Mouse (Mus musculus): Measurements from ENCODE around the gene Gan. TPM values are rescaled to one million over a fixed set of nuclear protein-coding genes. Genes with fewer than 3 reads are reported as not detected.

The Gan gene
- polyA plus RNA-seq, 1 experiment from 2014 or later: 2.8 TPM

DNA sequence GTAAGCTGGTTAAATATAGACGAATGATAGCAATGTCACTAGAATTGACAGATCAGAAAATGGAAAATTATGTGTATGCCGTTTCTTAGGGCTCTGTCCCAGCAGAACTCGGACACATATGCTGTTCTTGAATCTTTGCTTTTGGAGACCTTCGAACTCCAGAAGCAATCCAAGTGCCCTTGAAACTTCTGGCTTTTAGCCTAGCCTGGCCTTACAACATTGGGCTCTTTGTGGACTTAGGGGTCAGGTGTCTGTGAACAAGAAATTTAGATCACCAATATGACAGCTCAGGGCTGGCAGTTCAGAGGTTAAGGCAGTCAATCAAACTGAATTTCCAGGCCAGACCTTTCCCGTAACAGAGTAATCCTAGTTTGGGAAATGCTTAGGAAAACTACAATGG, 1.1 kb downstream of the Gan start:
- Histone ChIP-seq H3K27me3 (replicated peaks) (no peaks in the 10 kb centered on the region), H3K4me1 (peaks cover 24% of the 10 kb centered on the region; the same call in 1 of the 2 replicates), H3K9ac (no peak overlapping the region), H3K36me3 (no peaks in the 10 kb centered on the region), H3K27ac (no peak overlapping the region), H3K4me2 (peak overlapping the region; percentile 85), H3K9me3 (no peaks in the 10 kb centered on the region), H3K4me3 (replicated peaks) (peak overlapping the region; percentile 98)
- no peak for ATAC-seq (ENCODE audit: insufficient read depth, low FRiP score, low read depth)
- WGBS: 54% methylated on average over 5 of the region's 5 CpGs

DNA sequence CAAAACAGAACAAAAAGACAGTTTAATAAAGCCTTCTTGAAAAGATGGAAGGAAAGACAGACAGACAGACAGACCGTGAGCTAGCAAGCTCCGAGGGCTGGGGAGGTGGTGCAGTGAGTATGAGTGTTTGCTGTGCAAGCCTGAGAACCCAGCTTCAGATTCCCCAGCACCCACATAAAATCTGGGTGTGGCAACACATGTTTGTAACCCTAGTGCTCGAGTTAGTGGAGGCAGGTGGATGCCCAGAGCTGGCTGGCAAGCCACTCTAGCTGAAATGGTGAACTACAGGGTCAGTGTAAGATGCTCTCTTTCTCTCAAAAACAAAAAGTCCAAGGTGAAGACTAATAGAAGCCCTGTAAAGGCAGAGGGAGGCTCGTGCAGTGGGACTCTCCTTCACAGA, 7.0 kb downstream of the Gan start:
- Histone ChIP-seq H3K4me2 (no peak overlapping the region), H3K9me3 (no peaks in the 10 kb centered on the region), H3K27me3 (replicated peaks) (no peaks in the 10 kb centered on the region), H3K4me1 (peaks cover under 1% of the 10 kb centered on the region), H3K4me3 (replicated peaks) (no peak overlapping the region), H3K27ac (no peak overlapping the region), H3K36me3 (no peaks in the 10 kb centered on the region), H3K9ac (no peak overlapping the region)
- no peak for ATAC-seq (ENCODE audit: insufficient read depth, low FRiP score, low read depth)
- 83% methylated on average over 4 of the region's 4 CpGs for WGBS

GRCm38 (mm10) chr8:117165542-117165941, 7.6 kb downstream of the Gan start:
- H3K4me1 ChIP-seq: no peaks in the 10 kb centered on the region; the same call in 1 of the 2 replicates
- H3K4me2 ChIP-seq: no peak overlapping the region
- no peaks in the 10 kb centered on the region for H3K9me3 ChIP-seq
- no peaks in the 10 kb centered on the region for H3K27me3 ChIP-seq (replicated peaks)
- no peak overlapping the region for H3K4me3 ChIP-seq (replicated peaks)
- ATAC-seq (ENCODE audit: insufficient read depth, low FRiP score, low read depth): no peak
- no peak overlapping the region for H3K27ac ChIP-seq
- WGBS: 86% methylated on average over 4 of the region's 4 CpGs
- H3K36me3 ChIP-seq: no peaks in the 10 kb centered on the region
- H3K9ac ChIP-seq: no peak overlapping the region

- Histone ChIP-seq H3K9ac (no peak overlapping the region), H3K4me2 (no peak overlapping the region), H3K36me3 (no peaks in the 10 kb centered on the region), H3K27ac (no peak overlapping the region), H3K9me3 (no peaks in the 10 kb centered on the region), H3K4me1 (no peaks in the 10 kb centered on the region; the same call in 1 of the 2 replicates), H3K4me3 (replicated peaks) (no peak overlapping the region), H3K27me3 (replicated peaks) (no peaks in the 10 kb centered on the region)
- ATAC-seq (ENCODE audit: insufficient read depth, low FRiP score, low read depth): no peak
- WGBS: 87% methylated on average over 2 of the region's 2 CpGs
These were observed 8.6 kb downstream of the Gan start for GRCm38 (mm10) chr8:117166515-117166914.

- no peak overlapping the region for H3K4me2 ChIP-seq
- no peaks in the 10 kb centered on the region for H3K36me3 ChIP-seq
- WGBS: 67% methylated on average over 8 of the region's 8 CpGs
- 0 out of 2 replicates have a peak, but pooled peaks have one; percentile 40 for ATAC-seq (ENCODE audit: insufficient read depth, low FRiP score, low read depth)
- H3K4me3 ChIP-seq (replicated peaks): no peak overlapping the region
- no peak overlapping the region for H3K9ac ChIP-seq
- no peaks in the 10 kb centered on the region for H3K9me3 ChIP-seq
- no peak overlapping the region for H3K27ac ChIP-seq
- no peaks in the 10 kb centered on the region for H3K27me3 ChIP-seq (replicated peaks)
- peaks cover 5% of the 10 kb centered on the region; the same call in 1 of the 2 replicates for H3K4me1 ChIP-seq
These were observed 9.4 kb downstream of the Gan start for GRCm38 (mm10) chr8:117167243-117167883.

GRCm38 (mm10) chr8:117168378-117168777, 10.4 kb downstream of the Gan start:
- H3K4me2 ChIP-seq: no peak overlapping the region
- no peak overlapping the region for H3K27ac ChIP-seq
- WGBS: 76% methylated on average over 9 of the region's 9 CpGs
- no peaks in the 10 kb centered on the region for H3K27me3 ChIP-seq (replicated peaks)
- H3K9ac ChIP-seq: no peak overlapping the region
- H3K9me3 ChIP-seq: no peaks in the 10 kb centered on the region
- peak; percentile 12; the same call in 1 of the 2 replicates for ATAC-seq (ENCODE audit: insufficient read depth, low FRiP score, low read depth)
- H3K4me3 ChIP-seq (replicated peaks): no peak overlapping the region
- H3K36me3 ChIP-seq: no peaks in the 10 kb centered on the region
- peaks cover 9% of the 10 kb centered on the region for H3K4me1 ChIP-seq

DNA sequence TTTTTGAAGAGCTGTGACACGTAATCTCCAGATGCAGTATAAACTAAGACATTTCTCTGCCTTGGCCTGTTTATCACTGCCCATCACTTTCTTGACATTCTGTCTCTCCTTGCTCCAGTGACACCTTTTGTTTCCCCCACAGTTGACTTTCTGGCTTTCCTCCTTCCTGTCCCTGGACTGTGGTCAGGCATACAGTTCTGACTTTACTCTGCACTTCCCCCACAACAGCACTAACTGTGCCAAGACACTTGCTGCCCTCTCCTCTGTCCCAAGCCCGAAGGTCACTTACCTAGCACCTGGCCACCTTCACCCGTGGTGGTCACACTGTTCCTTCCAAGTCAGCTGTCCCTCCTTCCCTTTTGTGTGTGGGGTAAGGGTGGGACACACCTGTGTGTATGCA, 13.9 kb downstream of the Gan start:
- H3K9ac ChIP-seq: no peak overlapping the region
- H3K9me3 ChIP-seq: no peaks in the 10 kb centered on the region
- H3K36me3 ChIP-seq: no peaks in the 10 kb centered on the region
- no peak overlapping the region for H3K4me3 ChIP-seq (replicated peaks)
- peaks cover 9% of the 10 kb centered on the region for H3K4me1 ChIP-seq
- H3K27me3 ChIP-seq (replicated peaks): no peaks in the 10 kb centered on the region
- no peak overlapping the region for H3K4me2 ChIP-seq
- no peak for ATAC-seq (ENCODE audit: insufficient read depth, low FRiP score, low read depth)
- no peak overlapping the region for H3K27ac ChIP-seq
- 81% methylated on average over 3 of the region's 3 CpGs for WGBS

DNA sequence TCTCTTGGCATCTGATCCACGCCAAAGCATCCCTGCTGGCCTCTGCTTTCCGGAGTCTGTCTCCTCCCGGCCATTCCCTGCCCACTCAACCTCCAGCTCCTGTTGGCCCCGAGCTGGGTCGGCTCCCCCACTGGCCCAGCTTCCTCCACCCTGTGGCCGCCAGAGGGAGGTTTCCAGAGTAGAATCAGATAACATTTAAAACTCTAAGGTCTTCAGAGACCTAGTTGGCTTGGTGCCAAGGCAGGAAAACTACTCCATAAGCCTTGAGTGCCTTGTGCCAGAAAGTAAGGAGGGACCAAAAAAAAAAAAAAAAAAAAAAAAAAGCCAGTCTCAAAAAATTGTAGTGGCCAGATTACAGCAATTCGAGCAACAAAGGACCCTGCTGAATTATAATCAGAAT, 15.0 kb downstream of the Gan start:
- 0 out of 2 replicates have a peak, but pooled peaks have one; percentile 51 for ATAC-seq (ENCODE audit: insufficient read depth, low FRiP score, low read depth)
- no peak overlapping the region for H3K27ac ChIP-seq

DNA sequence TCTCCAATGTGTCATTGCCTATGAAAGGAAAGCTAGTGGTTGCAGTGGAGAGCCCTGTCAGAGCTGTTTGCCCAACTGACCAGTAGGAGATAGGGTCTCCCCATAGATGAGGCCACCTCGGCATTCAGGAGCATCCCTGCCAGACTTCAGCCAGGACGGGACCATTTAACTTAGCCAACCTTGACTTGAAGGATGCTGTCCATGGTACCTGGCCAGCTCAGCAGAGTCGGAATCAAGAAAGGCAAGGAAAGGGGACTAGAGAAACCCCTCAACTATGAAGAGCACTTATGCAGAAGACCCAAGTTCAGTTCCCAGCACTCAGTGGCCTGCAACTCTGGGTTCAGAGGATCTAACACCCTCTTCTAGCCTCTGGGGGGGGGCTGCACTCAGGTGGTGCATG, 15.8 kb downstream of the Gan start:
- Histone ChIP-seq H3K4me2 (no peak overlapping the region), H3K4me3 (replicated peaks) (no peak overlapping the region), H3K27me3 (replicated peaks) (no peaks in the 10 kb centered on the region), H3K9ac (no peak overlapping the region), H3K36me3 (no peaks in the 10 kb centered on the region), H3K27ac (no peak overlapping the region), H3K9me3 (no peaks in the 10 kb centered on the region), H3K4me1 (peaks cover 9% of the 10 kb centered on the region)
- no peak for ATAC-seq (ENCODE audit: insufficient read depth, low FRiP score, low read depth)
- WGBS: 77% methylated on average over 3 of the region's 3 CpGs

More for the DNA sequence above, 15.0 kb downstream of the Gan start:
- no peaks in the 10 kb centered on the region for H3K27me3 ChIP-seq (replicated peaks)
- 31% methylated on average over 7 of the region's 7 CpGs for WGBS
- no peak overlapping the region for H3K4me2 ChIP-seq
- H3K9ac ChIP-seq: no peak overlapping the region
- peaks cover 9% of the 10 kb centered on the region for H3K4me1 ChIP-seq
- no peaks in the 10 kb centered on the region for H3K9me3 ChIP-seq
- H3K4me3 ChIP-seq (replicated peaks): no peak overlapping the region
- no peaks in the 10 kb centered on the region for H3K36me3 ChIP-seq

GRCm38 (mm10) chr8:117174536-117174935, 16.6 kb downstream of the Gan start:
- Histone ChIP-seq H3K4me2 (no peak overlapping the region), H3K9ac (no peak overlapping the region), H3K27me3 (replicated peaks) (no peaks in the 10 kb centered on the region), H3K9me3 (no peaks in the 10 kb centered on the region), H3K36me3 (no peaks in the 10 kb centered on the region; the same call in 1 of the 2 replicates), H3K27ac (no peak overlapping the region), H3K4me3 (replicated peaks) (no peak overlapping the region), H3K4me1 (peaks cover 9% of the 10 kb centered on the region)
- 88% methylated on average over 5 of the region's 5 CpGs for WGBS
- no peak for ATAC-seq (ENCODE audit: insufficient read depth, low FRiP score, low read depth)

DNA sequence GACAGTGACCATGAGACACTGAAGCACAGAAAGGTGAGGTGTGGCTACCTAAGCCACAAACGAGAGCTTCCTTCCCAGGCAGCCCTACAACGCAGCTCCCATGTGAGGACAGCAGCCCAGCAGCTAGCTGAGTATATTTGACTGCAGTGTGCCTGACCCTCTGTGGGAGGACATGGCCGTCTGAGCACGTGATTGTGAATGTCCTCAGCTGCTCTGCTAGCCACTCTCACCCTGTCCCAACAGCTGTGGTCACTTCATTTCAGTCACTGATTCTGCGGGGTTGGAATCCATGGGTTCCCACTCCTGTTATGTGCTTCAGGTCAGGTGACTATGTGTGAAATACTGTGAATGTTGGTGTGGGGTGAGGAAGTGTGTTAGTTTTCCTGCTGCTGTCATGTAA, 18.4 kb downstream of the Gan start:
- H3K27me3 ChIP-seq (replicated peaks): no peaks in the 10 kb centered on the region
- H3K4me1 ChIP-seq: peaks cover 9% of the 10 kb centered on the region
- H3K4me3 ChIP-seq (replicated peaks): no peak overlapping the region
- H3K9me3 ChIP-seq: no peaks in the 10 kb centered on the region
- WGBS: 76% methylated on average over 5 of the region's 5 CpGs
- no peak overlapping the region for H3K9ac ChIP-seq
- ATAC-seq (ENCODE audit: insufficient read depth, low FRiP score, low read depth): no peak
- no peak overlapping the region for H3K4me2 ChIP-seq
- H3K36me3 ChIP-seq: no peaks in the 10 kb centered on the region; the same call in 1 of the 2 replicates
- H3K27ac ChIP-seq: no peak overlapping the region

DNA sequence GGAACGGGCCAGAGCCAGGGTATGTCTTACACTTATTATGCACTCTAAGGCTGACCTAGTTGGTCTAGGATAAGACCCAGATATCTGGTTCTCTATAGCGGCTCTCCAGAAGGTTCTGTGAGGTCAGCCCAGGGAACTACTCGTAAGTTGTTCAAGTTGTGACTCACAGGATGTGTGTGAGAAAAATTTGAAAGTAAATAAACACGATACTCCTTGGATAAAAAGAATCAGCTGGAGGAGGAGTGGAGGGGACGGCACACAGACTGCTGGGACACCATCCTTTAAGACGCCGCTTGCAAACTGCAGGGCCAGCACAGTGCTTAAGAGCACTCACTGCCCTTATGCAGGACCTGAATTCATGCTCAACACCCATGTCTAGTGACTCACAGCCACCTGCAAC, 19.3 kb downstream of the Gan start:
- Histone ChIP-seq H3K4me1 (peaks cover 4% of the 10 kb centered on the region), H3K4me2 (no peak overlapping the region), H3K27ac (no peak overlapping the region), H3K36me3 (no peaks in the 10 kb centered on the region; the same call in 1 of the 2 replicates), H3K4me3 (replicated peaks) (no peak overlapping the region), H3K9me3 (no peaks in the 10 kb centered on the region), H3K27me3 (replicated peaks) (no peaks in the 10 kb centered on the region), H3K9ac (no peak overlapping the region)
- ATAC-seq (ENCODE audit: insufficient read depth, low FRiP score, low read depth): no peak
- 73% methylated on average over 7 of the region's 7 CpGs for WGBS
